Mouse (Mus musculus) ES-Bruce4 (cell line): ENCODE measurements around the gene Clec16a.

ENCODE experiments used
- CTCF ChIP-seq: IDR thresholded peaks from one replicate; pipeline ENCODE4 v1.8.1; 2011; ENCODE audit warnings: low read depth, low read length
- POLR2A ChIP-seq: IDR thresholded peaks from one replicate; pipeline ENCODE4 v1.8.1; 2011; ENCODE audit warnings: low read length; ENCODE audit not compliant: insufficient read depth

DNA sequence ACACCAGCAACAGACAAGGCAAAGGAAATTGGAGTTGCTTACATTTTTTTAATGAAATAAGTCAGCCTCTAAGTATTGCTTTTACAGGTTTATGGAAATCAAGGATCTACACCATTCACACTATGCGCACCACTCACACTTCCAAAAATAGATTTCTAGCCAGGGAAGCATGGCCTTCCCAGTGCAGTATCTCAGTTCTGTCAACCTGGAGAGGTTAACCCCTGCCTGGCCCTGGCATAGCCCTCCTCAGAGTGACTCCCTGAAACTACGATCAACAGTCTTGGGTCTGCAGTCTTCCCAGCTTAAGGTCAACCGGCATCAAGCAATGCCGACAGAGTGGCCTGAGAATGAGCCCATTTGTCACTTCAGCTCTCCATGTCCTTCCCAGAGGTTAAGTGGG, 15.0 kb upstream of the Clec16a start:
- TF ChIP-seq CTCF (no peak), POLR2A (no peak)
